Mouse (Mus musculus): Measurements from ENCODE around the gene Gsdma. TPM values are rescaled to one million over a fixed set of nuclear protein-coding genes. Genes with fewer than 3 reads are reported as not detected.

Gene Gsdma
- total and polyA plus RNA-seq, 3 experiments: 0.62 to 1.2 TPM; not detected in 1

DNA sequence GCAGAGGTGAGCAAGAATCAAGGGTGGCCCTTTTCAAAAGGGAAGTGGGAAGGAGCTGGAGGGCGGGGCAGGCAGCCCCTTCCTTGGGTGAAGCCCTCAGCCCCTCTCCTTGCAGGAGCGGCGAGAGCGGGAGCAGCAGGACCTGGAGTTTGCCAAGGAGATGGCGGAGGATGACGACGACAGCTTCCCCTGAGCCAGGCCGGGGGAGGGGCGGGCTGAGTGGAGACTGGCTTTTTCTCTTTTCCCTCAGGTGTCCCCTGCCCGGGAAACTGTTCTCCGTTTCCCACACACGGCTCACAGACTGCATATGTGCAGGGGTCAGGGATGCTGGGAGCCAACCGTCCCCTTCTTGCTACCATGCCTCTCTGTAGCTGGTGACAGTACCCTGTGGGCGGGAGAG, 31.3 kb downstream of the Gsdma start:
- H3K27ac ChIP-seq (ENCODE audit: control insufficient read depth, low read depth, low read length): no peak overlapping the region
- H3K79me2 ChIP-seq (ENCODE audit: control insufficient read depth, insufficient read depth, low read length, poor library complexity): no peaks in the 10 kb centered on the region
- no peaks in the 10 kb centered on the region for H3K4me1 ChIP-seq (ENCODE audit: control insufficient read depth in 1 of 2, insufficient read depth in 2 of 2, low read length in 2 of 2)
- no peaks in the 10 kb centered on the region for H3K27me3 ChIP-seq (ENCODE audit: control insufficient read depth in 1 of 2, insufficient read depth in 2 of 2, low read length in 2 of 2)
- no peak overlapping the region for H3K4me3 ChIP-seq (ENCODE audit: control insufficient read depth in 1 of 2, insufficient read depth in 1 of 2, low read depth in 2 of 2, low read length in 2 of 2)
- no peaks in the 10 kb centered on the region for H3K9me3 ChIP-seq (replicated peaks; ENCODE audit: insufficient read depth, low read length)
- DNase-seq (ENCODE audit: low read depth, low spot score): no peak
- no peak overlapping the region for H3K9ac ChIP-seq (ENCODE audit: control insufficient read depth, low read depth, low read length, poor library complexity, severe bottlenecking)
- TF ChIP-seq GATA1 (IDR thresholded peaks at IDR 0.05; ENCODE audit: low read depth, low read length) (no peak), CHD2 (IDR thresholded peaks at IDR 0.05; ENCODE audit: low read length) (no peak), RCOR1 (IDR thresholded peaks at IDR 0.05; ENCODE audit: low read depth, low read length) (no peak)
- H3K36me3 ChIP-seq (ENCODE audit: control insufficient read depth in 1 of 2, insufficient read depth in 2 of 2, low read length in 2 of 2): peaks cover 0 to 21% of the 10 kb centered on the region in 2 experiments; a peak in 2 of 4 replicates

GRCm38 (mm10) chr11:98696454-98697216, 32.5 kb downstream of the Gsdma start:
- Histone ChIP-seq H3K79me2 (ENCODE audit: control insufficient read depth, insufficient read depth, low read length, poor library complexity) (no peaks in the 10 kb centered on the region), H3K4me1 (ENCODE audit: control insufficient read depth in 1 of 2, insufficient read depth in 2 of 2, low read length in 2 of 2) (no peaks in the 10 kb centered on the region), H3K4me3 (ENCODE audit: control insufficient read depth in 1 of 2, insufficient read depth in 1 of 2, low read depth in 2 of 2, low read length in 2 of 2) (no peak overlapping the region), H3K27ac (ENCODE audit: control insufficient read depth, low read depth, low read length) (no peak overlapping the region), H3K27me3 (ENCODE audit: control insufficient read depth in 1 of 2, insufficient read depth in 2 of 2, low read length in 2 of 2) (no peaks in the 10 kb centered on the region), H3K9ac (ENCODE audit: control insufficient read depth, low read depth, low read length, poor library complexity, severe bottlenecking) (no peak overlapping the region), H3K36me3 (ENCODE audit: control insufficient read depth in 1 of 2, insufficient read depth in 2 of 2, low read length in 2 of 2) (peaks cover 0 to 8% of the 10 kb centered on the region in 2 experiments; a peak in 2 of 4 replicates), H3K9me3 (replicated peaks; ENCODE audit: insufficient read depth, low read length) (no peaks in the 10 kb centered on the region)
- TF ChIP-seq UBTF (IDR thresholded peaks at IDR 0.05; ENCODE audit: borderline replicate concordance, insufficient read depth, low read depth, low read length) (no peak), MEF2A (IDR thresholded peaks at IDR 0.05; ENCODE audit: extremely low read depth, insufficient replicate concordance, low read depth, low read length, poor library complexity, severe bottlenecking) (no peak), POLR2AphosphoS2 (IDR thresholded peaks at IDR 0.05; ENCODE audit: low read length) (peak; percentile 91), POLR2A (IDR thresholded peaks at IDR 0.05; ENCODE audit: control insufficient read depth in 1 of 2, insufficient read depth in 1 of 2, low read depth in 1 of 2, low read length in 2 of 2, poor library complexity in 1 of 2) (peak in 1 of 2 experiments; percentile 37; a peak in 1 of 4 replicates)
- no peak for DNase-seq (ENCODE audit: low read depth, low spot score)

GRCm38 (mm10) chr11:98697225-98697624, 33.1 kb downstream of the Gsdma start:
- no peaks in the 10 kb centered on the region for H3K79me2 ChIP-seq (ENCODE audit: control insufficient read depth, insufficient read depth, low read length, poor library complexity)
- peaks cover 0 to 6% of the 10 kb centered on the region in 2 experiments; a peak in 1 of 4 replicates for H3K36me3 ChIP-seq (ENCODE audit: control insufficient read depth in 1 of 2, insufficient read depth in 2 of 2, low read length in 2 of 2)
- no peaks in the 10 kb centered on the region for H3K27me3 ChIP-seq (ENCODE audit: control insufficient read depth in 1 of 2, insufficient read depth in 2 of 2, low read length in 2 of 2)
- H3K4me1 ChIP-seq (ENCODE audit: control insufficient read depth in 1 of 2, insufficient read depth in 2 of 2, low read length in 2 of 2): no peaks in the 10 kb centered on the region
- H3K27ac ChIP-seq (ENCODE audit: control insufficient read depth, low read depth, low read length): no peak overlapping the region
- no peak overlapping the region for H3K9ac ChIP-seq (ENCODE audit: control insufficient read depth, low read depth, low read length, poor library complexity, severe bottlenecking)
- H3K9me3 ChIP-seq (replicated peaks; ENCODE audit: insufficient read depth, low read length): no peaks in the 10 kb centered on the region
- H3K4me3 ChIP-seq (ENCODE audit: control insufficient read depth in 1 of 2, insufficient read depth in 1 of 2, low read depth in 2 of 2, low read length in 2 of 2): no peak overlapping the region
- TF ChIP-seq MAFK (IDR thresholded peaks at IDR 0.05; ENCODE audit: borderline replicate concordance, low read depth, low read length) (no peak), MYC (IDR thresholded peaks at IDR 0.05; ENCODE audit: low read depth, low read length) (no peak), MEF2A (IDR thresholded peaks at IDR 0.05; ENCODE audit: extremely low read depth, insufficient replicate concordance, low read depth, low read length, poor library complexity, severe bottlenecking) (no peak)
- DNase-seq (ENCODE audit: low read depth, low spot score): no peak

All from MEL (cell line).